Mouse (Mus musculus) liver, embryonic 14.5 days (tissue): Measurements from ENCODE around the gene Plac8. TPM values are rescaled to one million over a fixed set of nuclear protein-coding genes. Genes with fewer than 3 reads are reported as not detected.

ENCODE experiments used
- ATAC-seq: fragments of 200-750 bp; cut with Nextera tagmentation; 2 replicates; pipeline ENCODE4 v1.8.0; 2017; ENCODE audit warnings: moderate number of reproducible peaks, mild to moderate bottlenecking, moderate library complexity; ENCODE audit not compliant: insufficient read depth
- DNase-seq, 3 experiments: peaks; one replicate each; pipeline ENCODE4 v3.0.0-alpha.2; 2012 to 2013; ENCODE audit warnings: low read depth in 3 of 3, low spot score in 3 of 3
- H3K27ac ChIP-seq: fragments of 300-500 bp; sonication (generic); 2 replicates; pipeline ENCODE4 v1.5.1; 2014; ENCODE audit warnings: moderate library complexity, mild to moderate bottlenecking, control low read depth, inconsistent platforms
- H3K27me3 ChIP-seq: fragments of 300-500 bp; sonication (generic); 2 replicates; pipeline ENCODE4 v1.6.1; 2014; ENCODE audit warnings: mild to moderate bottlenecking, low read length, moderate library complexity; ENCODE audit not compliant: control insufficient read depth, insufficient read depth
- H3K36me3 ChIP-seq: fragments of 300-500 bp; sonication (generic); replicated peaks from 2 replicates; pipeline ENCODE4 v1.6.1; 2014; ENCODE audit warnings: low read depth; ENCODE audit not compliant: control insufficient read depth, insufficient read depth
- H3K4me1 ChIP-seq, 2 experiments: fragments of 200-500 bp in 1 of 2; fragments of 300-500 bp in 1 of 2; sonication (generic) in 1 of 2; replicated peaks; 2 replicates each; pipeline ENCODE4 v1.6.1; 2012 to 2014; ENCODE audit warnings: antibody characterized with exemption in 1 of 2, inconsistent platforms in 1 of 2, low read length in 1 of 2; ENCODE audit not compliant: control insufficient read depth in 2 of 2, insufficient read depth in 2 of 2
- H3K4me2 ChIP-seq: fragments of 300-500 bp; sonication (generic); 2 replicates; pipeline ENCODE4 v1.6.1; 2014; ENCODE audit warnings: low read depth, mild to moderate bottlenecking, control low read depth, moderate library complexity
- H3K4me3 ChIP-seq, 2 experiments: fragments of 200-500 bp in 1 of 2; fragments of 300-500 bp in 1 of 2; sonication (generic) in 1 of 2; 2 replicates each; pipeline ENCODE4 v1.5.1; 2012 to 2014; ENCODE audit warnings: low read depth in 2 of 2, low read length in 2 of 2, mild to moderate bottlenecking in 2 of 2, control low read depth in 1 of 2, inconsistent platforms in 1 of 2, moderate library complexity in 1 of 2; ENCODE audit not compliant: insufficient read depth in 1 of 2
- H3K9ac ChIP-seq: fragments of 300-500 bp; sonication (generic); replicated peaks from 2 replicates; pipeline ENCODE4 v1.6.1; 2014; ENCODE audit warnings: mild to moderate bottlenecking, control low read depth, moderate library complexity
- H3K9me3 ChIP-seq: fragments of 300-500 bp; sonication (generic); 2 replicates; pipeline ENCODE4 v1.6.1; 2016; ENCODE audit warnings: low read length, mixed read lengths; ENCODE audit not compliant: control insufficient read depth
- CTCF ChIP-seq: IDR thresholded peaks from 2 replicates; pipeline ENCODE4 v1.5.1; 2016; ENCODE audit warnings: antibody characterized with exemption, low read depth, control low read depth
- EP300 ChIP-seq: IDR thresholded peaks from 2 replicates; pipeline ENCODE4 v1.6.1; 2016; ENCODE audit warnings: antibody characterized with exemption, low read depth
- WGBS: fragments of 180-500 bp; shearing (Covaris S2); extraction: QIAGEN DNeasy Blood & Tissue Kit; methylation state at CpG from one replicate; pipeline ENCODE4 v1.1.7; 2014; ENCODE audit not compliant: insufficient replicate concordance; 5-methylcytosine and 5-hydroxymethylcytosine counted together
- polyA plus RNA-seq, 2 experiments: library from polyadenylated mRNA; depleted of rRNA in 1 of 2; stranded (reverse) in 1 of 2; unstranded in 1 of 2; fragments of >200 nt; fragmentation: Nextera tagmentation in 1 of 2; extraction: Ambion mirVana in 1 of 2; gene quantifications; 2 replicates each; pipeline versions ENCODE4 v1.2.1 to v1.2.3; 2012 to 2014

Gene Plac8
- polyA plus RNA-seq, 2 experiments: 64.3 to 91.1 TPM

- DNase-seq: no peak
- TF ChIP-seq EP300: no peak
- no peak for TF ChIP-seq CTCF
- H3K9ac ChIP-seq: no peak overlapping the region
- peaks cover 0 to 4% of the 10 kb centered on the region in 2 experiments; a peak in 2 of 4 replicates for H3K4me1 ChIP-seq
- H3K27me3 ChIP-seq: no peaks in the 10 kb centered on the region
- no peak for ATAC-seq
- H3K4me3 ChIP-seq: no peak overlapping the region
- H3K4me2 ChIP-seq: no peak overlapping the region
- H3K36me3 ChIP-seq: no peaks in the 10 kb centered on the region
- no peak overlapping the region for H3K27ac ChIP-seq
- no peaks in the 10 kb centered on the region for H3K9me3 ChIP-seq
- WGBS: 10% methylated on average over 2 of the region's 2 CpGs
Measured at GRCm38 (mm10) chr5:100587626-100588025, 15.6 kb upstream of the Plac8 start.

GRCm38 (mm10) chr5:100587136-100587535 lies 15.1 kb upstream of the Plac8 start:
- 68% methylated on average over 7 of the region's 7 CpGs for WGBS
- DNase-seq: no peak
- H3K4me1 ChIP-seq: peaks cover 0 to 5% of the 10 kb centered on the region in 2 experiments; a peak in 2 of 4 replicates
- H3K27ac ChIP-seq: no peak overlapping the region
- no peak overlapping the region for H3K4me2 ChIP-seq
- H3K27me3 ChIP-seq: no peaks in the 10 kb centered on the region
- no peak overlapping the region for H3K9ac ChIP-seq
- H3K4me3 ChIP-seq: no peak overlapping the region
- no peak for ATAC-seq
- TF ChIP-seq EP300: no peak
- TF ChIP-seq CTCF: no peak
- H3K9me3 ChIP-seq: no peaks in the 10 kb centered on the region
- no peaks in the 10 kb centered on the region for H3K36me3 ChIP-seq

GRCm38 (mm10) chr5:100585657-100586056 lies 13.6 kb upstream of the Plac8 start:
- no peaks in the 10 kb centered on the region for H3K27me3 ChIP-seq
- no peak overlapping the region for H3K27ac ChIP-seq
- no peaks in the 10 kb centered on the region for H3K9me3 ChIP-seq
- ATAC-seq: no peak
- no peak overlapping the region for H3K4me2 ChIP-seq
- WGBS: 71% methylated on average over 3 of the region's 3 CpGs
- no peaks in the 10 kb centered on the region for H3K36me3 ChIP-seq
- no peak overlapping the region for H3K4me3 ChIP-seq
- no peak overlapping the region for H3K9ac ChIP-seq
- TF ChIP-seq EP300 (no peak), CTCF (no peak)
- no peak for DNase-seq
- peaks cover 0 to 5% of the 10 kb centered on the region in 2 experiments; a peak in 2 of 4 replicates for H3K4me1 ChIP-seq

- no peak overlapping the region for H3K4me3 ChIP-seq
- DNase-seq (no peak), ATAC-seq (no peak)
- H3K4me2 ChIP-seq: no peak overlapping the region
- WGBS: 26% methylated on average over 8 of the region's 8 CpGs
- H3K4me1 ChIP-seq: peaks cover 0 to 5% of the 10 kb centered on the region in 2 experiments; a peak in 2 of 4 replicates
- no peak overlapping the region for H3K27ac ChIP-seq
- H3K9me3 ChIP-seq: no peaks in the 10 kb centered on the region
- H3K36me3 ChIP-seq: no peaks in the 10 kb centered on the region
- H3K9ac ChIP-seq: no peak overlapping the region
- no peaks in the 10 kb centered on the region for H3K27me3 ChIP-seq
- TF ChIP-seq EP300: no peak
- TF ChIP-seq CTCF: no peak
Measured at GRCm38 (mm10) chr5:100585206-100585644, 13.2 kb upstream of the Plac8 start.

GRCm38 (mm10) chr5:100583066-100583465 lies 11.0 kb upstream of the Plac8 start:
- H3K27me3 ChIP-seq: no peaks in the 10 kb centered on the region
- H3K4me1 ChIP-seq: peaks cover 0 to 5% of the 10 kb centered on the region in 2 experiments; a peak in 2 of 4 replicates
- H3K27ac ChIP-seq: no peak overlapping the region
- no peak overlapping the region for H3K9ac ChIP-seq
- no peak for TF ChIP-seq EP300
- no peak for TF ChIP-seq CTCF
- no peak overlapping the region for H3K4me3 ChIP-seq
- WGBS: 64% methylated on average over 7 of the region's 7 CpGs
- H3K9me3 ChIP-seq: no peaks in the 10 kb centered on the region
- no peak for ATAC-seq
- no peaks in the 10 kb centered on the region for H3K36me3 ChIP-seq
- DNase-seq: no peak
- no peak overlapping the region for H3K4me2 ChIP-seq
